Mouse (Mus musculus): Measurements from ENCODE around the gene Lipc.
"Not testable (repeated sequence)": the region's sequence is repeated elsewhere in the genome, so short reads cannot be mapped to it uniquely, and the experiment has no call there.

Lipc gene

GRCm38 (mm10) chr9:70864039-70864438 lies 88.0 kb downstream of the Lipc start:
- no peak for DNase-seq (ENCODE audit: low read depth, low spot score)

DNA sequence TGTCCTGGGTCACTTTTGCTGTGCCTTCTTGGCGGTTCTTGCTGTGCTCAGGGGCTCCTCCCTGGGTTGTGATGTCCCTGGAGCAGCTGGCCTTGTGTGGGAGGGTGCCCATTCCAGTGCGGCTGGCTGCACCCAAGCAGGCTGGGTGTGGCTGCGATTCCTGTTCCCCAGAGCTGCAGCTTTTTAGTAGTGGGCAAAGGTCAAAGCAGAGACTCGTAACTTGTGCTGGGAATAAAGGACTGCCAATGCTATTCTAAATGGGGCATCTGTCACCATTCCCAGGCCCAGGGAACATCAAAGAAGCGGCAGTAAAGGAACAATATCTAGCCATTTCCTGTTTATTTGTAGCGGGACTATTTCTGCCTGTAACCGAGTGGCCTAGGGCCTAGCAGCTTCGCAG lies 88.7 kb downstream of the Lipc start:
- no peak for DNase-seq (ENCODE audit: low read depth, low spot score)

DNA sequence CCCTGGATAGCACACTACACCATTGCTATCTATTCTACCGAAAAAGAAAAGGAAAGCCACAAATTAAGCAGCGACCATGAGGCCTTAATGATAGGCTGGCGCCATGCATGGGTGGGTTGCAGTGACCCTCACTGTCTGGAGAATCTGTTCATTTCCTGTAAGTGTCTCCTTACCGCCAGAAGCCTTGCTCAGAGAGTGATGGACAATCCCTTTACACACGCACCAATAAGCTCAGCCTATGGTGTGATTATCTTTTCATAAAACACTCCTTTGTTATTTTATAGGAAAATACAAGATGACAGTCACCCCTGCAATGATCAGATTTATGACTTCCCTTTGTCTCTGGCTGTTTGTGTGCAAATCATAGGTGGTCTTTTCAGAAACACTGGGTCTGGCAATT lies 92.8 kb downstream of the Lipc start:
- no peak for DNase-seq (ENCODE audit: low read depth, low spot score)

- DNase-seq (ENCODE audit: low read depth, low spot score) = no peak
Measured at GRCm38 (mm10) chr9:70855868-70856267, 96.2 kb downstream of the Lipc start.

GRCm38 (mm10) chr9:70854950-70855349 lies 97.1 kb downstream of the Lipc start:
- no peak for DNase-seq (ENCODE audit: low read depth, low spot score)

- not testable (repeated sequence) for DNase-seq (ENCODE audit: low read depth, low spot score)
Measured at GRCm38 (mm10) chr9:70853081-70853480, 98.9 kb downstream of the Lipc start.

DNA sequence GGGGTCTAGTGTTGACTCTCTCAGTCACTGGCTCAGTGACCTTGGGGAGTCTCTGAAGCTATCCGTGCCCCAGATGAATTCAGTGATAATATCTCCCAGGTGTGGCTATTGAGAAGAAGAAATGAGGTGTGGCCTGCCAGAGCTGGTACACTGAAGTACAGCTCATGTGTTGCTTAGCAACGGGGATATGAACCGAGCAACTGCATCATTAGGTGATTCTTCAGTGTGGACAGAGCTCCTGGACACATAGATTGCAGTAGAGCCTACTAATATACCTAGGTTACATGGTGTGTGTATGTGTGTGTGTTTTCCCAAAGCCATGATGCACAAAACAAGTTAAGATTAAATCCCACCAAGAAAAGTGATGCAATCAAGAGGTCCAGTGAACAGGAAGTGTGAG lies 100.5 kb downstream of the Lipc start:
- no peak for DNase-seq (ENCODE audit: low read depth, low spot score)

DNA sequence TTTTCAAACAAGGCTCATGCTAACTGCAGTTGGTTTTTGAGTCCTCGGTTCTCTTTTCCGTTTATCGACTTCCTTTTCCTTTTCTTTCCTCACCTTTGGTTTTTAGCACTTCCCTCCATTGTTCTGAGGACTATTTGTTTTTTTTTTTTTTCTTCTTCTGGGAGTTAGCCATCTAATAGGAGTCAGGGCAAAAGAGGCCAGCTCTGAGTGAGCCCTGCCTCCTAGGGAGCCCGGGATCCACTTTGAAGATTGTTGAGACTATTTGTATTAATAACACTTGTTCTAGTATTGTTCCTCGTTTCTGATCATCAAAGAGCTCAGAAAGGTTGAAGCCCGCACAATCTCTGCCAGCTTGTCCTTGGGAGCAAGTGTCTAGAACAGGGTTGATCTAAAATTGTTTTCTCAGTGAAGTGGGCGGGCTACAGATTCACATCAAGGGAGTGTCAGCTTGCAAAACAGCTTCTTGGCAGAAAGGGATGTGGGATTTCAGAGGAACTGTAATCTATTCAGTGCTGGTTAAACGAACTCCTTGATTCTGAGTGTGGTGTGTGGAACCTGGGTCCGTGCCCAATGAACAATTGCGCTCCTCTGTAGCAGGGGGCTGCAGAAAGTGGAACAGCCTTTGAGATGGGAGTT lies 103.8 kb downstream of the Lipc start:
- DNase-seq (ENCODE audit: low read depth, low spot score) = no peak

DNA sequence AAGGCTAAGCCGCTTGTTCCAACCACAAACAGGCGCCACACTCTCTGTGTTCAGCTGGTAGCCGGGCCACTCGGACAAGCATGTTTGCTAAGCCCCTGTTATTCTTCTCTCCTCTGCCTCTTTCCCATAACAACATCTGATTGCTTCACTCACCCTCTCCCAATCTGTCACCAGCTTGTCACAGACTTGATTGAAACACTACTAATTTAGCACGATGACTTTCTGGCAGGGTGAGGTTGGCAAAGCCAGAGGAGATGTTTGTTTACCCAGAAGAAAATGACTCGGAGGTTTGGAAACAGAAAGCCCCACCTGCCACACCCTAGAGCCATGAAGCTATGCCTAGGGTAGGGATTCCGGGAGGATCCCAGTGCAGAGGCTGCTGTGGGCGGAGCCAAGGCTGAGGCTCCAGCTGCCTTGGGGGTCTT lies 104.4 kb downstream of the Lipc start:
- no peak for DNase-seq (ENCODE audit: low read depth, low spot score)

- DNase-seq (ENCODE audit: low read depth, low spot score) = peak; percentile 55
Measured at GRCm38 (mm10) chr9:70843270-70843669, 108.8 kb downstream of the Lipc start.

DNA sequence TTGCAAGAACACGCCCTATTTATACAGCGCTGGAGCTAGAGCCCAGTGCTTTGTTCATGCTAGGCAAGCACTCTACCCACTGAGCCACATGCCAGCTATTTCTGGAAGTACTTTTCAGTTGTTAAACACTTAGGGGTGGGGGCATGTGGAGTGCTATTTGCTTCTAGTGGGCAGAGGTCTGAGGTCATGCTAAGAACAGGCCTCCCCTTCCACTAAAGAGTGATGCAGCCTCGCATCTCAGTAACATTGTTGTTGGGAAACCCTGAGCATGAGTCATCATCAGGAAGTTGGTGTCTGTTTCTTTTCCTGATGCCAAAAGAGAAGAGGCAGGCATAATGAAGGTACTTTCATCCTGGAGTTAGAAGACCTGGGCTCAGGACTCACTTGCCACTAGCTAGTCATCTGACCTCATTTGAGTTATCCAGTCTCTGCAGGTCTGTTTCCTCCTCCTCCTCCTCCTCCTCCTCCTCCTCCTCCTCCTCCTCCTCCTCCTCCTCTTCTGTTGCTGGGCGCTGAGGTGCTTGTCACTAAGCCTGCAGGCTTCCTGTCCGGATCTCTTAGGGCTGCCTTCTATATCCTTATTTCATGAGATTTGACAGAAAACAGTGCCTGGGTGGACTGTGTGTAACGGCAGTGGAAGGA lies 109.6 kb downstream of the Lipc start:
- DNase-seq (ENCODE audit: low read depth, low spot score) = no peak

- DNase-seq (ENCODE audit: low read depth, low spot score) = no peak
Measured at GRCm38 (mm10) chr9:70841426-70842215, 110.4 kb downstream of the Lipc start.

GRCm38 (mm10) chr9:70840861-70841341 lies 111.1 kb downstream of the Lipc start:
- DNase-seq (ENCODE audit: low read depth, low spot score) = no peak

DNA sequence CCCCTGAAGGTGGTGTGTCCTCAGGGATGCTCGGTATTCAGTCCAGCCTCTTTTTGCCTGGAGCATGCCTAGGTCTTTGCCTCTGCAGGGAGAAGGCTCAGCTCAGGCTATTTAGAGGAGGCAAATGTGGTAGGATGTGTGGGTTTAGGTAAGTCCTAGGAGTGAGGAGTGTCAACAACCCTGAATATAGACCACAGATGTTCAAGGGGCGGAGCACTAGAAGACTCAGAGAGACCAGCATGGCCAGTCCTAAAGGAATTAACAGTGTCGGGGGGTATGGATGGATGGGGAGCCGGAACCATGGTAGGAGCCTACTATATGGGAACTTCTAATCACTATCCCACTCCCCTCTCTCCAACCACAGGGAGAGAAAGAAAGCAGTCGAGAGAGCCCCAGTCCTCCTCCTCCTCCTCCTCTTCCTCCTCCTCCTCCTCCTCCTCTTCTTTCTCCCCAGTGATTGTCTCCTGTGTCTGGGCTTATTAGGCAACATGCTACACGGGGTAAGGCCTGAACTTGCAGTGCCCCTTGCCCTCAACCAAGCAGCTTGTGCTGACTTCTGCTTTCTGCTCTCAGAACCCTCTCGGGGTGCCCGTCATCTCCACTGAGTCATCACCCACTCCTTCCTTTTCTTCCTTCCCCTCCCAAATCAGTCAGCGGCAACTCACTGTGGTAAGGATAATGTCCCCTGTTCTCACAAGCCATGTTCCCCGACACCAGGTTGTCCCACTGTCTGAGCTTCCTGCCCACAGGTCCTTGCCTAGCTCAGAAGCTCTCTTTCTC lies 113.7 kb downstream of the Lipc start:
- peak; percentile 86 for DNase-seq (ENCODE audit: low read depth, low spot score)

- DNase-seq (ENCODE audit: low read depth, low spot score) = peak; percentile 66
Measured at GRCm38 (mm10) chr9:70834730-70835154, 117.3 kb downstream of the Lipc start.

DNA sequence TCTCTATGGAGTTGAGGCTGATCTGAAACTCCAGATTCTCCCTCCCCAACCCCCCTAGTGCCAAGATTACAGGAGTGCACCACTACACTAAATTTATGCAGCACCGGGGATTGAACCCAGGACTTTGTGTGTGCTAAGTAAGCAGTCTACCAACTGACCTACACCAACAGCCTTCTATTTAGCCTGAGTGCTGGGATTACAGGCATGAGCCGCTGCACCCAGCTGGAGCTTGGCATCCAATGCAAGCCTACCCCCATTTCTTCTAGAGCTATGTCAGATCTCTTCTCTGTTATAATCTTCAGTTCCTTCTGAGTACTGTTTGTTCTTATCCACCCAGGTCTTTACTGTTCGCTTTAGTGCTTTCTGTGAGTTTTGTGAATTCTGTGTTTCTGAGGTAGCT lies 117.8 kb downstream of the Lipc start:
- DNase-seq (ENCODE audit: low read depth, low spot score) = peak; percentile 55

DNA sequence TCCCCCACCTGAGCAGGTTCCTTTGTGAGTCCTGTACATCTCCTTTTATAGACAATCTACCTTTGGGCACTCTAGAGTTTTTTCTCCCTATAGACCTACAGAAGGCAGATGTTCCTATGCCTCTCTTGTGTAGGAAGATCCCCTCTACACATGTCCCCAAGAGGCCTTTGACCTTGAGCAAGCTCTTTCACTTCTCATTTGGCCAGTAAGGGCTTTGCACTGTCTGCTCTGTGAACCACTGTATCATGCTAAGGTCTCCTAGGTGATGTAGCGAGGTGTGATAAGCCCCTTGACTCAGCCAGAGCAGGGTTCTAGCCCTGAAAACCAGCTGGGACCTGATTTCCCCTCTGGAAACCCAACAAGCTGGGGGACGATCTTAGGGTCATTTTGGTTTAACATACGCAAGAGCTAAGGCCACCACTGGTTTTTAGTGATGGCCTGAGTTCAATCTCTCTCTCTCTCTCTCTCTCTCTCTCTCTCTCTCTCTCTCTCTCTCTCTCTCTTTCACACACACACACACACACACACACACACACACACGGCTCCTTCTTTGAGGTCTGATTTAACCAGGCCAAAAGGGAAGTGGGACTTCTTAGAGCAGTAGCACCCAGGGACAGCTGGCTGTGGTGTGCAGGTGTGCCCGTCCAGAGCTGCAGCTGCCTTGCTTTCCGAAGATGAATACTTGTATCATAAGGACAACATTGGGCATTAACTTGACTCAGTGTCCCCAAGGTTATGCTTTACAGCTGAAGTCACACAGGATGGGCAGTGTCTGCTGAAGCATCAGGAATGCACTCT lies 118.7 kb downstream of the Lipc start:
- DNase-seq (ENCODE audit: low read depth, low spot score) = peak; percentile 95

DNA sequence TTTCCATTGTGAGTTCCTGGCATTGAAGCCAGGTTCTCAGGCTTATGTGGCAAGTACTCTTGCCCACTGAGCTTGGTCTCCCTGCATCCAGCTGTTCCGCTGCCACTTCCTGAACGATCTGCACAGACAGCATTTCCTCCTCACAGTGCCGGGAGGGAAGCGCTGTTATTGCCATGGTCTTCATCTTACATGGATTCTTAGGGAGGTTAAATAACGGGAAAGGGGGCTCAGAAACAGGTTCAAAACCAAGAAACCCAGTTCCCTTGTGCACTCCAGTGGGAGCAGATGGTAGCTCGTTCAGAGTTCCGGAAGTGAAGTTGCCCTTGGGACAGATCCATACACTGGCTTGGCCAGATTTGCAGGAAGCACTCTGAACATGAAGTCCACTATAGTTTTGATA lies 119.8 kb downstream of the Lipc start:
- DNase-seq (ENCODE audit: low read depth, low spot score) = peak; percentile 43

- DNase-seq (ENCODE audit: low read depth, low spot score) = peak; percentile 80
Measured at GRCm38 (mm10) chr9:70830844-70831529, 121.0 kb downstream of the Lipc start.

DNA sequence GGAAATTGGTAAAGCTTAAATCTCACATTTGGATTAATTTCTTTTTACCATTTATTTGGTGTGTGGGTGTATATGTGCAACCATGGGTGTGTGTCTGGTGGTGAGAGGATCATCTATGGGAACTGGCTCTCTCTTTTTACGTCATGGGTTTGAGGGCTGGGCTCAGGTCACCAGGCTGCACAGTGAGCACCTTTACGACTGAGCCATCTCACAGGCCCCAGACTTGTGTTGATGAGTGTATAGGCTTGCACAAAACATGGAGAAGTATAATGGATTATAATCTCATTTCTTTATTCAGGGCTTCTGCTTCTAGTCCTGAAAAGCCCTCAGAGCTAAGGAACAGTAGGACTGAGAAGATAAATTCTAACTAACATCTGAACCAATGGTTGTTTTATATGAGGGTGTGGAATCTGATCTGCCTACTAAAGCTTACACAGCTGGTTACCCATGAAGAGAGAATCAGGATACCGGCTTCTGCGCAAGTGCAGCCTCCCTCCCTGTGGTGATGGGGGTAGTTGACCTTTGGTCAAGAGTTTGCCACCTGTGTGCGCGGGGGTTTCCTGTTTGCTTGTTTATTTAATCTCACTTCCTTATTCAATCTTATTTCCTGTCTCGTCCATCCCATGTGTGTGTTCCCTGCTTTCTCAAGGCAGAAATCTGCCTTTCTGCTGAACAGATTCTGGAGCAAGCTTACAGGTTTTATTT lies 122.1 kb downstream of the Lipc start:
- DNase-seq (ENCODE audit: low read depth, low spot score) = peak; percentile 92
